Mouse (Mus musculus) limb, embryonic 11.5 days (tissue): Measurements from ENCODE around the gene Bola1. TPM values are rescaled to one million over a fixed set of nuclear protein-coding genes. Genes with fewer than 3 reads are reported as not detected.

ENCODE experiments used
- ATAC-seq: fragments of 200-750 bp; cut with Nextera tagmentation; 2 replicates; pipeline ENCODE4 v1.8.0; 2017; ENCODE audit warnings: low read depth; ENCODE audit not compliant: insufficient number of reproducible peaks, low FRiP score, low TSS enrichment
- DNase-seq: peaks from one replicate; pipeline ENCODE4 v3.0.0-alpha.2; 2015; ENCODE audit warnings: low spot score
- H3K27ac ChIP-seq: fragments of 300-500 bp; sonication (generic); replicated peaks from 2 replicates; pipeline ENCODE4 v1.5.1; 2014; ENCODE audit warnings: low read depth, mild to moderate bottlenecking, low read length
- H3K27me3 ChIP-seq: fragments of 300-500 bp; sonication (generic); 2 replicates; pipeline ENCODE4 v1.6.1; 2014; ENCODE audit warnings: mild to moderate bottlenecking, low read length, mixed read lengths; ENCODE audit not compliant: control insufficient read depth, insufficient read depth
- H3K36me3 ChIP-seq: fragments of 300-500 bp; sonication (generic); 2 replicates; pipeline ENCODE4 v1.6.1; 2014; ENCODE audit warnings: mild to moderate bottlenecking, low read length, moderate library complexity, mixed read lengths; ENCODE audit not compliant: control insufficient read depth, insufficient read depth
- H3K4me1 ChIP-seq: fragments of 300-500 bp; sonication (generic); 2 replicates; pipeline ENCODE4 v1.6.1; 2014; ENCODE audit warnings: low read length, mixed read lengths; ENCODE audit not compliant: control insufficient read depth, insufficient read depth
- H3K4me2 ChIP-seq: fragments of 300-500 bp; sonication (generic); 2 replicates; pipeline ENCODE4 v1.6.1; 2014; ENCODE audit warnings: low read depth, mild to moderate bottlenecking, moderate library complexity; ENCODE audit not compliant: severe bottlenecking
- H3K4me3 ChIP-seq: fragments of 300-500 bp; sonication (generic); 2 replicates; pipeline ENCODE4 v1.5.1; 2014; ENCODE audit warnings: low read depth, low read length
- H3K9ac ChIP-seq: fragments of 300-500 bp; sonication (generic); 2 replicates; pipeline ENCODE4 v1.6.1; 2014; ENCODE audit warnings: mild to moderate bottlenecking, low read length
- H3K9me3 ChIP-seq: fragments of 300-500 bp; sonication (generic); 2 replicates; pipeline ENCODE4 v1.6.1; 2016; ENCODE audit warnings: low read length; ENCODE audit not compliant: control insufficient read depth
- WGBS: fragments of 180-500 bp; shearing (Covaris S2); extraction: QIAGEN DNeasy Blood & Tissue Kit; methylation state at CpG from one replicate; pipeline ENCODE4 v1.1.7; 2014; 5-methylcytosine and 5-hydroxymethylcytosine counted together
- polyA plus RNA-seq: library from polyadenylated mRNA; unstranded; fragments of >200 nt; fragmentation: Nextera tagmentation; extraction: Ambion mirVana; gene quantifications from 2 replicates; pipeline ENCODE4 v1.2.1, GENCODE M21; 2014

Gene Bola1
- polyA plus RNA-seq, 1 experiment from 2014 or later, result 68.9 TPM

GRCm38 (mm10) chr3:96262979-96263550, 43.6 kb upstream of the Bola1 start, which contains the start of gene Hist2h4:
TSS of gene Hist2h4 (minus strand) at chr3:96263311.
- Histone ChIP-seq H3K27me3 (no peaks in the 10 kb centered on the region), H3K9ac (peak within 1 kb of the TSS; percentile 77), H3K9me3 (no peaks in the 10 kb centered on the region), H3K4me1 (peaks cover 15% of the 10 kb centered on the region), H3K4me3 (peak within 1 kb of the TSS; percentile 50), H3K4me2 (peak within 1 kb of the TSS; percentile 83), H3K36me3 (no peaks in the 10 kb centered on the region), H3K27ac (peak within 1 kb of the TSS; percentile 99)
- WGBS, result under 1% methylated on average over 40 of the region's 40 CpGs
- ATAC-seq (peak; percentile 82), DNase-seq (peak; percentile 98)

GRCm38 (mm10) chr3:96262216-96262875, 42.8 kb upstream of the Bola1 start:
- under 1% methylated on average over 19 of the region's 19 CpGs for WGBS
- peak overlapping the region; percentile 99 for H3K27ac ChIP-seq
- no peaks in the 10 kb centered on the region for H3K27me3 ChIP-seq
- peak; percentile 76 for ATAC-seq
- no peaks in the 10 kb centered on the region for H3K36me3 ChIP-seq
- H3K9me3 ChIP-seq, result no peaks in the 10 kb centered on the region
- H3K4me2 ChIP-seq, result peak overlapping the region; percentile 83
- H3K4me1 ChIP-seq, result peaks cover 14% of the 10 kb centered on the region
- peak overlapping the region; percentile 77 for H3K9ac ChIP-seq
- H3K4me3 ChIP-seq, result peak overlapping the region; percentile 50
- DNase-seq, result peak; percentile 78

- DNase-seq (no peak), ATAC-seq (no peak)
- Histone ChIP-seq H3K4me1 (peaks cover 11% of the 10 kb centered on the region), H3K27me3 (no peaks in the 10 kb centered on the region), H3K4me2 (peak overlapping the region; percentile 83), H3K9me3 (no peaks in the 10 kb centered on the region), H3K36me3 (no peaks in the 10 kb centered on the region), H3K9ac (peak overlapping the region; percentile 77; the same call in 1 of the 2 replicates), H3K27ac (peak overlapping the region; percentile 99), H3K4me3 (0 out of 2 replicates have a peak overlapping the region, but pooled peaks have one; percentile 50)
- WGBS, result 62% methylated on average over 3 of the region's 3 CpGs
These were observed 42.1 kb upstream of the Bola1 start for GRCm38 (mm10) chr3:96261623-96262022.

- ATAC-seq (no peak), DNase-seq (no peak)
- WGBS, result 90% methylated on average over 5 of the region's 5 CpGs
- Histone ChIP-seq H3K4me2 (no peak overlapping the region), H3K36me3 (no peaks in the 10 kb centered on the region), H3K27me3 (no peaks in the 10 kb centered on the region), H3K9ac (no peak overlapping the region), H3K27ac (no peak overlapping the region), H3K4me3 (no peak overlapping the region), H3K9me3 (no peaks in the 10 kb centered on the region), H3K4me1 (peaks cover 11% of the 10 kb centered on the region)
These were observed 40.7 kb upstream of the Bola1 start for GRCm38 (mm10) chr3:96260220-96260619.

- Histone ChIP-seq H3K4me1 (peaks cover 7% of the 10 kb centered on the region; the same call in 1 of the 2 replicates), H3K4me3 (no peak overlapping the region), H3K9me3 (no peaks in the 10 kb centered on the region), H3K4me2 (no peak overlapping the region), H3K27me3 (no peaks in the 10 kb centered on the region), H3K27ac (no peak overlapping the region), H3K9ac (no peak overlapping the region), H3K36me3 (no peaks in the 10 kb centered on the region)
- 71% methylated on average over 3 of the region's 3 CpGs for WGBS
- no peak for ATAC-seq
- no peak for DNase-seq
These were observed 37.7 kb upstream of the Bola1 start for GRCm38 (mm10) chr3:96257190-96257589.

GRCm38 (mm10) chr3:96255926-96256593, 36.6 kb upstream of the Bola1 start:
- Histone ChIP-seq H3K4me2 (no peak overlapping the region), H3K27me3 (no peaks in the 10 kb centered on the region), H3K4me1 (peaks cover 2% of the 10 kb centered on the region; the same call in 1 of the 2 replicates), H3K9ac (no peak overlapping the region), H3K27ac (no peak overlapping the region), H3K9me3 (no peaks in the 10 kb centered on the region), H3K4me3 (no peak overlapping the region), H3K36me3 (no peaks in the 10 kb centered on the region)
- DNase-seq (no peak), ATAC-seq (no peak)
- WGBS, result 80% methylated on average over 5 of the region's 5 CpGs

GRCm38 (mm10) chr3:96254683-96255355, 35.3 kb upstream of the Bola1 start:
- Histone ChIP-seq H3K9ac (no peak overlapping the region), H3K27me3 (no peaks in the 10 kb centered on the region), H3K4me1 (peaks cover 10% of the 10 kb centered on the region), H3K27ac (no peak overlapping the region), H3K4me2 (no peak overlapping the region), H3K4me3 (no peak overlapping the region), H3K36me3 (no peaks in the 10 kb centered on the region), H3K9me3 (no peaks in the 10 kb centered on the region)
- DNase-seq, result no peak
- ATAC-seq, result no peak
- WGBS, result 41% methylated on average over 10 of the region's 10 CpGs

- H3K9me3 ChIP-seq, result no peaks in the 10 kb centered on the region
- H3K4me1 ChIP-seq, result peaks cover 16% of the 10 kb centered on the region
- H3K9ac ChIP-seq, result no peak overlapping the region
- H3K36me3 ChIP-seq, result no peaks in the 10 kb centered on the region
- DNase-seq (no peak), ATAC-seq (no peak)
- H3K4me3 ChIP-seq, result no peak overlapping the region
- no peaks in the 10 kb centered on the region for H3K27me3 ChIP-seq
- H3K27ac ChIP-seq, result no peak overlapping the region
- WGBS, result 80% methylated on average over 3 of the region's 3 CpGs
- H3K4me2 ChIP-seq, result no peak overlapping the region
These were observed 32.3 kb upstream of the Bola1 start for GRCm38 (mm10) chr3:96251787-96252186.
